Mouse (Mus musculus): ENCODE measurements at regions not wholly inside any gene's neighbourhood (a gene's known extent, or its start where the extent isn't known, plus 50 kb on each side); places are given as distances from the start of the nearest gene placed in this dataset.

DNA sequence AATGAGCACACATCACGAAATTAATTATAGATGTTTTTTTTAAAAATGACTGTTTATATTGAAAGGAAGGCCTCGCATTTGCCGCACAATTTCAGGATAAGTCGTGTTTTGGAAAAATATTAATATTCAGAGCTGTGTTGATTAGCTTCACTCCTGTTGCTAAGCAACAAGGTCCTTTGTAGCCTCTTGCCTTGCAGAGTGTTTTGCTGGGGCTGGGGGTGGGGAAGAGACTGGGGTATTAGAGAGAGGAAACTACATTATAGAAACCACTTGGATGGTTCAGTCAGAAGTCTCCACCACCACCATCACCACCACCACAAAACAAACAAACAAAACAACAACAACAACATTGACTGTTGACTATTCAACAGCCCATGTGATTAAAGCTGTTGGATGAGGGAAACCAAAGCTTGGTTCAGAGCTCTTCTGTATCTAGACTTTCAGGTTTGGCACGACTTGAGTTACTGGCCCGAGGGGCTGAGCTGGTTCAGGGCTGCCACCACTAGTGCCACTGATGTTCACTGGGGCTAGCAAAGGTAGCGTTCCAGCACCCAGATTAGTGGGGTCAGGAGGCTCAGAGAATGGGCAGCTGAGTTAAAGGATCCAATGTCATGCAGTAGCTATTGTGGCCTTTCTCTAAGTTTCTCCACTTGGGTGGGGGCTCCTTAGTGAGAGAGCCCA, 195.3 kb upstream of the Atp6ap2 start:
- TF ChIP-seq CTCF (IDR thresholded peaks at IDR 0.05; ENCODE audit: extremely low read depth, insufficient read depth, low read length) (no peak), POLR2A (IDR thresholded peaks at IDR 0.05; ENCODE audit: extremely low read depth, insufficient read depth, low read length) (no peak)
- no peak overlapping the region for H3K4me3 ChIP-seq (ENCODE audit: insufficient read depth, low read length)
- H3K27ac ChIP-seq (ENCODE audit: insufficient read depth, low read length) = no peak overlapping the region
- no peaks in the 10 kb centered on the region for H3K4me1 ChIP-seq (ENCODE audit: control insufficient read depth, insufficient read depth, low read length)

DNA sequence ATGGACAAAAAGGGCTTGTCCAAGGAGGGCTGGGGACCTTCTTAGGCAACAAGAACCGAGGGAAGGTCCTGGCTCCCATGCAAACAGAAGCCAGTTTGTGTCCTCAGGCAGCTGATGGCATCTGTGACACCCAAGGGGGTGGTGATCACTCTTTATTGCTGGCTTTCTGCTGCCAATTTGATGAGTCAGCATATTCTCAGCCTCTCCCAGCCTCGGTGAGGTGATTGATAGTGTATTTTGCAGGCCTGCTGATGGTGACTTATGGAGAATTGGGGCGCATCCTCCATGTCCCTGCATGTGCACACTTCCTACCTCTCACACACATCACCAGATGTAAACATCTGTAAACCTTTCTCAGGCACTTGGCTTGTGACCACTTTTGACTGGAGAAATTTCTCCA, 178.3 kb upstream of the Atp6ap2 start:
- no peak overlapping the region for H3K4me3 ChIP-seq (ENCODE audit: insufficient read depth, low read length)
- no peak overlapping the region for H3K27ac ChIP-seq (ENCODE audit: insufficient read depth, low read length)
- no peaks in the 10 kb centered on the region for H3K4me1 ChIP-seq (ENCODE audit: control insufficient read depth, insufficient read depth, low read length)
- no peak for TF ChIP-seq CTCF (IDR thresholded peaks at IDR 0.05; ENCODE audit: extremely low read depth, insufficient read depth, low read length)
- no peak for TF ChIP-seq POLR2A (IDR thresholded peaks at IDR 0.05; ENCODE audit: extremely low read depth, insufficient read depth, low read length)

DNA sequence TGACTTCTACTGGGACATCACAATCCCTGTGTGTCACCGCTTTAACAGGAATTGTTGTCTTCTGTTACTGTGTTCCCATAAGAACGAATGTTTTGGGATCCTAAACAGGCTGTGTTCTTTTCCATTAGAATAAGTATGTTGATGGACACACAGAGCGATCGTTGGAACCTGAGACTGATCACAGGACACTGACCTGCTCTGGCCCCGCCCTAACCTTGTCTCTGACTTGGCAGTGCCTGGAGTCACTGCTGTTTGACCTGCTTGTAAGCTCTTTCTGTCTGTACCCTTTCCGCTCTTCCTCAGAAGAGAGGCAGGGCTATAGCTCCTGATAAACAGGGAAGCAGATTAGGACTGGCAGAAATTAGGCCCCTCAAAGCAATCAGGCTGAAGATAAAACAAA, 162.0 kb upstream of the Atp6ap2 start:
- TF ChIP-seq POLR2A (IDR thresholded peaks at IDR 0.05; ENCODE audit: extremely low read depth, insufficient read depth, low read length) (no peak), CTCF (IDR thresholded peaks at IDR 0.05; ENCODE audit: extremely low read depth, insufficient read depth, low read length) (no peak)
- Histone ChIP-seq H3K27ac (ENCODE audit: insufficient read depth, low read length) (no peak overlapping the region), H3K4me3 (ENCODE audit: insufficient read depth, low read length) (no peak overlapping the region), H3K4me1 (ENCODE audit: control insufficient read depth, insufficient read depth, low read length) (no peaks in the 10 kb centered on the region)

DNA sequence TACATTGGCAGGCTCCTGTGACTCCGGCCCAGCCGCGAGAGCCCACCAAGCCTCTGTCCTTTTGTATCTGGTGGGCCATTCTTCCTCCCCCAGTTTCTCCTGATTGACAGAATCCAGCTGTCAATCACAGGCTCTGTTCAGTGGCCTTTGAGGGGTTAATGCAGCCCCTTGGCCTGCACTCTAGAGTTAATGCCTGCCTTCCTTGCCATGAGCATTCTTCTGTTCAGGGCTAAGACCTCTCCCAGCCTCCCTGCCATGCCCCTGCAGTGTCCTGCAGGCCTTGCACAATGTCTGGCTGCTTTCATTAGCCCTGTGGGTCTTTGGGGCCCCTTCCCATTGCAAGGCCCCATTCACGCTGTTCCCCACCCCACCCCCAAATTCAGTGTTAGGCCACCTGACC, 160.9 kb upstream of the Atp6ap2 start:
- H3K4me1 ChIP-seq (ENCODE audit: control insufficient read depth, insufficient read depth, low read length) = no peaks in the 10 kb centered on the region
- H3K4me3 ChIP-seq (ENCODE audit: insufficient read depth, low read length) = no peak overlapping the region
- H3K27ac ChIP-seq (ENCODE audit: insufficient read depth, low read length) = no peak overlapping the region
- no peak for TF ChIP-seq POLR2A (IDR thresholded peaks at IDR 0.05; ENCODE audit: extremely low read depth, insufficient read depth, low read length)

DNA sequence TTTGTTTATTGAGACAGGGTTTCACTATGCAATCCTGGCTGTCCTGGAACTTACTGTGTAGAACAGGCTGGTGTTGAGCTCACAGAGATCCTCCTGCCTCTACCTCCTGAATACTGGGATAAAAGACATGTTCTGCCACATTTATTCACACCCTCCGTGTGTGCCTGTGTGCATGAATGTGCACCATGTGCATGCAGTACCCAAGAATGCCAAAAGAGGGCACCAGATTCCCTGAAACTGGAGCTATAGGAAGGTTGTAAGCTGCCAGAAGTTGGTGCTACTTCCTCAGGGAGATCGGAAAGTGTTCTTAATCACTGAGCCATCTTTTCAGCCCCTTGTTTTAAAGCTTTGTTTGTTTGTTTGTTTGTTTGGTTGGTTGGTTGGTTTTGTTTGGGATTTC, 155.3 kb upstream of the Atp6ap2 start:
- Histone ChIP-seq H3K4me3 (ENCODE audit: insufficient read depth, low read length) (no peak overlapping the region), H3K27ac (ENCODE audit: insufficient read depth, low read length) (no peak overlapping the region), H3K4me1 (ENCODE audit: control insufficient read depth, insufficient read depth, low read length) (no peaks in the 10 kb centered on the region)
- TF ChIP-seq CTCF (IDR thresholded peaks at IDR 0.05; ENCODE audit: extremely low read depth, insufficient read depth, low read length) (no peak), POLR2A (IDR thresholded peaks at IDR 0.05; ENCODE audit: extremely low read depth, insufficient read depth, low read length) (no peak)

DNA sequence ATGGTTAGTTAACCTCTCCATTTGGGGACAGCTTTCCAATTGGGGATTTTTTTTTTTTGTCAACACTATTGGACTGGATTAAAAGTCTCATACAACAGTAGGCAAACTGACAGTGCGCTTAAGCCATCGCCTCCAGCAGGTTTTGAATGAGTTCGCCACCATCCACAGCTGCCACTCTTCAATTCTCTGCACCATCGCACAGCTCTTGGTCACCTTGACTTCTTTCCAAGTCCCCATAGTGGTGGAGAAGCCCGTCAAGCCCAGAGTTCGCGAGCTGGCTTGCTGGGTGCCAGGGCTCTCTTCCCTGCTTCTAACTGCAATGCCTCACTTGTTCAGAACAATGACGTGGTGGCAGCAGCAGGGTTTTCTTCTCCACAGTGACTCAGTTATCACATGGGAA, 151.9 kb upstream of the Atp6ap2 start:
- TF ChIP-seq CTCF (IDR thresholded peaks at IDR 0.05; ENCODE audit: extremely low read depth, insufficient read depth, low read length) = no peak
- TF ChIP-seq POLR2A (IDR thresholded peaks at IDR 0.05; ENCODE audit: extremely low read depth, insufficient read depth, low read length) = no peak
- Histone ChIP-seq H3K27ac (ENCODE audit: insufficient read depth, low read length) (no peak overlapping the region), H3K4me1 (ENCODE audit: control insufficient read depth, insufficient read depth, low read length) (no peaks in the 10 kb centered on the region), H3K4me3 (ENCODE audit: insufficient read depth, low read length) (no peak overlapping the region)

DNA sequence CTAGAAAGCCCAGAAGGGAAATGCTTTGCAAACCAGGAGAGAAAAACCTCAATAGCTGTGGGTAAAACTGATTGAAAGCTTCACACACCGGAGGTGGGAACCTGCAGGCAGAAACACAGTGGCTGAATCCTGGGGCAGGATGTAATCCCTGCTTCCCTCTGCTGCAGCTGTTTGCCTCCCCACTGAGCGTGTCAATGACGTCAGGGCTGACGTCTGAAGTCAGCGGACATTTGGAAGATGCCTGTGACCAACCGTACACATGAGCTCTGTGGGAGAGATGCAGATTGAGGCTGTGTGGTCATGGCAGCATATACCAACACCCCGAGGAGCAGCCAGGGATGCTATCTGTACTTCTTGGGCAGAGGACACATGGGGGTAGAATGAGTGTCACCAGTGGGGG, 151.5 kb upstream of the Atp6ap2 start:
- no peak overlapping the region for H3K4me3 ChIP-seq (ENCODE audit: insufficient read depth, low read length)
- no peaks in the 10 kb centered on the region for H3K4me1 ChIP-seq (ENCODE audit: control insufficient read depth, insufficient read depth, low read length)
- TF ChIP-seq CTCF (IDR thresholded peaks at IDR 0.05; ENCODE audit: extremely low read depth, insufficient read depth, low read length) (no peak), POLR2A (IDR thresholded peaks at IDR 0.05; ENCODE audit: extremely low read depth, insufficient read depth, low read length) (no peak)
- H3K27ac ChIP-seq (ENCODE audit: insufficient read depth, low read length) = no peak overlapping the region

DNA sequence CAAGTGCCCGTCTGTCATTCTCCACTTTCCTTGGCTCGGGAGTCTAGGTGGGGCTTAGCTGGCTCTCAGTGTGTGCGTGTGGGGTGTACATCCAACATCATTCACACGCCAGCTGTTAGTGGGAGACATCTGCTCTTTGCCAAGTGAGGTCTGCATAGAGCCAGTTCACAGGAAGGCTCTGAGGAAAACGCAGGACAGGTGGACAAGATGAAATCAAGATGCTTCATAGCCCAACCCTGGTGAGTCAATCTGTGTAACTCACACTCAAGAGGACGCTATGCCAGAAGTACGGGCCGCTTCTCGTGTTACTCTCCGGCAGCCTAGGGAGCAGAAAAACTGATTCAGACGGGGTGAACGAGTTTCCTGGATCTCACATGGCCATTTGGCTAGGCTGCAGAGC, 148.2 kb upstream of the Atp6ap2 start:
- no peak overlapping the region for H3K27ac ChIP-seq (ENCODE audit: insufficient read depth, low read length)

DNA sequence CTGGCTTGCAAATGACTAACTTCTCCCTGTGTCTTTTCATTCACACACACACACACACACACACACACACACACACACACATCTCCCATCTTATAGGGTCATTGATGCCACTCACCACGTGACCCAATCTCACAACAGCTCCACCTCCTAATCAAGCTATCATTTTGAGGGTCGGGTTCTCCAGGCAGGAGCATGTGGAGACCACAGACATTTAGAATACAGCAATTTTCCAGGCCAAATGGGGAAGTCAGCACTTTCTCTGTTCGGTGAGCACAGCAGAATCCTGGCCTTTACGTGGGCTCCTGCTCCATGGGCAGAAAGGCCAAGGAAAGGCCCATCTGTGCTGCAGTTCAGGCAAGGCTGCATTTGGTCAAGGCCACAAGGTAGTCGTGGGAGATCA, 143.8 kb upstream of the Atp6ap2 start:
- Histone ChIP-seq H3K4me1 (ENCODE audit: control insufficient read depth, insufficient read depth, low read length) (no peaks in the 10 kb centered on the region), H3K27ac (ENCODE audit: insufficient read depth, low read length) (no peak overlapping the region), H3K4me3 (ENCODE audit: insufficient read depth, low read length) (no peak overlapping the region)
- TF ChIP-seq CTCF (IDR thresholded peaks at IDR 0.05; ENCODE audit: extremely low read depth, insufficient read depth, low read length) = no peak
- no peak for TF ChIP-seq POLR2A (IDR thresholded peaks at IDR 0.05; ENCODE audit: extremely low read depth, insufficient read depth, low read length)

More for the DNA sequence above, 148.2 kb upstream of the Atp6ap2 start:
- H3K4me1 ChIP-seq (ENCODE audit: control insufficient read depth, insufficient read depth, low read length) = no peaks in the 10 kb centered on the region
- H3K4me3 ChIP-seq (ENCODE audit: insufficient read depth, low read length) = no peak overlapping the region
- TF ChIP-seq CTCF (IDR thresholded peaks at IDR 0.05; ENCODE audit: extremely low read depth, insufficient read depth, low read length) = no peak
- TF ChIP-seq POLR2A (IDR thresholded peaks at IDR 0.05; ENCODE audit: extremely low read depth, insufficient read depth, low read length) = no peak

DNA sequence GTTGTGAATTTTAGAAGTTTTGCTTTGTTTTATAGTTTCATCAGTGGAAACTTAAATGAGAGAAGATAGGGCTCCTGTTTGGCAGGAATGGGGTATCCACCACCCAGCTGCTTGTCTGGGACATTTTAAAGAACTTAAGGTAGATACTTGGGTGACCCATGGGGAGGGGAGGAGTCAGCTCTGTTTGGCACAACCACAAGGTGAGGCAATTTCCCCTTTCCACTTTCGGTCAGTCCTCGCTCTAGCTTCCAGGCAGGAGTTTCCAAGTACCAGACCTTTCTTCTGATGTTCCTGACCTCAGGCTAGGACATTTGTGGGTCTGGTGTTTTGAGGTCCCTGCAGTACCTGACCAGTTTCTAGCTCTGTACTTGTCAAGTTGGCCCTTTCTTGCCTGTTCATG, 142.5 kb upstream of the Atp6ap2 start:
- Histone ChIP-seq H3K4me1 (ENCODE audit: control insufficient read depth, insufficient read depth, low read length) (no peaks in the 10 kb centered on the region), H3K27ac (ENCODE audit: insufficient read depth, low read length) (no peak overlapping the region), H3K4me3 (ENCODE audit: insufficient read depth, low read length) (no peak overlapping the region)
- TF ChIP-seq CTCF (IDR thresholded peaks at IDR 0.05; ENCODE audit: extremely low read depth, insufficient read depth, low read length) (no peak), POLR2A (IDR thresholded peaks at IDR 0.05; ENCODE audit: extremely low read depth, insufficient read depth, low read length) (no peak)
